Mouse (Mus musculus) E14TG2a.4 (cell line): ENCODE measurements around the gene Vangl2.

Source experiments
- H3K27me3 ChIP-seq: 2 replicates; pipeline ENCODE4 v1.6.1; 2014; ENCODE audit warnings: low read length, control low read depth; ENCODE audit not compliant: insufficient read depth
- H3K36me3 ChIP-seq: 2 replicates; pipeline ENCODE4 v1.6.1; 2014; ENCODE audit warnings: low read length, control low read depth; ENCODE audit not compliant: insufficient read depth
- H3K4me1 ChIP-seq: replicated peaks from 2 replicates; pipeline ENCODE4 v1.6.1; 2014; ENCODE audit warnings: low read depth, low read length, control low read depth
- H3K4me3 ChIP-seq: replicated peaks from 2 replicates; pipeline ENCODE4 v1.5.1; 2014; ENCODE audit warnings: mild to moderate bottlenecking, low read length
- H3K9me3 ChIP-seq: 2 replicates; pipeline ENCODE4 v1.6.1; 2014; ENCODE audit warnings: low read length, control low read depth
- CTCF ChIP-seq: conservative IDR thresholded peaks from 2 replicates; pipeline ENCODE4 v1.5.1; 2014; ENCODE audit warnings: low read length
- NANOG ChIP-seq: IDR thresholded peaks from 2 replicates; pipeline ENCODE4 v1.6.1; 2014; ENCODE audit warnings: borderline replicate concordance, low read length, mixed read lengths
- POU5F1 ChIP-seq: IDR thresholded peaks from 2 replicates; pipeline ENCODE4 v1.6.1; 2014; ENCODE audit warnings: low read length, borderline replicate concordance

The Vangl2 gene

GRCm38 (mm10) chr1:172024140-172024895 lies 3.9 kb downstream of the Vangl2 start:
- no peaks in the 10 kb centered on the region for H3K9me3 ChIP-seq
- no peak for TF ChIP-seq NANOG
- no peak for TF ChIP-seq CTCF
- TF ChIP-seq POU5F1 = no peak
- H3K36me3 ChIP-seq = no peaks in the 10 kb centered on the region; the same call in 1 of the 2 replicates
- peaks cover 15% of the 10 kb centered on the region for H3K27me3 ChIP-seq
- peak overlapping the region; percentile 41 for H3K4me3 ChIP-seq
- peaks cover 76% of the 10 kb centered on the region for H3K4me1 ChIP-seq

GRCm38 (mm10) chr1:172019863-172020521 lies 8.3 kb downstream of the Vangl2 start:
- TF ChIP-seq NANOG (no peak), POU5F1 (no peak), CTCF (no peak)
- Histone ChIP-seq H3K4me3 (no peak overlapping the region), H3K27me3 (no peaks in the 10 kb centered on the region), H3K36me3 (peaks cover 11% of the 10 kb centered on the region), H3K4me1 (peaks cover 93% of the 10 kb centered on the region), H3K9me3 (no peaks in the 10 kb centered on the region)

GRCm38 (mm10) chr1:172019339-172019738 lies 8.9 kb downstream of the Vangl2 start:
- Histone ChIP-seq H3K4me3 (no peak overlapping the region), H3K9me3 (no peaks in the 10 kb centered on the region), H3K36me3 (peaks cover 11% of the 10 kb centered on the region), H3K4me1 (peaks cover 93% of the 10 kb centered on the region), H3K27me3 (no peaks in the 10 kb centered on the region)
- no peak for TF ChIP-seq POU5F1
- no peak for TF ChIP-seq NANOG
- TF ChIP-seq CTCF = no peak

- H3K4me1 ChIP-seq = peaks cover 93% of the 10 kb centered on the region
- H3K36me3 ChIP-seq = peaks cover 11% of the 10 kb centered on the region
- TF ChIP-seq POU5F1 = no peak
- no peak for TF ChIP-seq CTCF
- TF ChIP-seq NANOG = no peak
- 0 out of 2 replicates have a peak, but pooled peaks cover 6% of the 10 kb centered on the region for H3K27me3 ChIP-seq
- no peaks in the 10 kb centered on the region for H3K9me3 ChIP-seq
- no peak overlapping the region for H3K4me3 ChIP-seq
Measured at GRCm38 (mm10) chr1:172018336-172019311, 9.6 kb downstream of the Vangl2 start.

GRCm38 (mm10) chr1:172017517-172018070 lies 10.7 kb downstream of the Vangl2 start:
- TF ChIP-seq NANOG (no peak), POU5F1 (no peak), CTCF (no peak)
- peaks cover 18% of the 10 kb centered on the region for H3K36me3 ChIP-seq
- H3K4me1 ChIP-seq = peaks cover 94% of the 10 kb centered on the region
- peaks cover 14% of the 10 kb centered on the region for H3K27me3 ChIP-seq
- no peaks in the 10 kb centered on the region for H3K9me3 ChIP-seq
- no peak overlapping the region for H3K4me3 ChIP-seq

GRCm38 (mm10) chr1:172016660-172017516 lies 11.4 kb downstream of the Vangl2 start:
- Histone ChIP-seq H3K9me3 (no peaks in the 10 kb centered on the region), H3K4me3 (no peak overlapping the region)
- TF ChIP-seq POU5F1 = no peak
- no peak for TF ChIP-seq CTCF
- no peak for TF ChIP-seq NANOG

GRCm38 (mm10) chr1:172016031-172016430 lies 12.2 kb downstream of the Vangl2 start:
- Histone ChIP-seq H3K36me3 (peaks cover 27% of the 10 kb centered on the region), H3K9me3 (no peaks in the 10 kb centered on the region), H3K4me3 (no peak overlapping the region), H3K27me3 (peaks cover 14% of the 10 kb centered on the region), H3K4me1 (peaks cover 88% of the 10 kb centered on the region)
- no peak for TF ChIP-seq NANOG

More at GRCm38 (mm10) chr1:172016660-172017516, 11.4 kb downstream of the Vangl2 start:
- Histone ChIP-seq H3K27me3 (peaks cover 14% of the 10 kb centered on the region), H3K4me1 (peaks cover 91% of the 10 kb centered on the region), H3K36me3 (peaks cover 18% of the 10 kb centered on the region)
